Mouse (Mus musculus) CD4-positive, CD25-positive, alpha-beta regulatory T cell, adult 9 weeks (primary cell): Measurements from ENCODE around the gene Cfap36. TPM values are rescaled to one million over a fixed set of nuclear protein-coding genes. Genes with fewer than 3 reads are reported as not detected.

ENCODE experiments used
- polyA plus RNA-seq: library from polyadenylated mRNA; unstranded; fragments of 100-300 nt; shearing (Covaris generic); gene quantifications from one replicate; pipeline ENCODE4 v1.2.1, GENCODE M21; 2017

Cfap36 gene
- 40.6 TPM for polyA plus RNA-seq

GRCm38 (mm10) chr11:29246883-29247650 lies at the start of gene Cfap36:
Gene Cfap36, minus strand, starts transcription at chr11:29247409.

DNA sequence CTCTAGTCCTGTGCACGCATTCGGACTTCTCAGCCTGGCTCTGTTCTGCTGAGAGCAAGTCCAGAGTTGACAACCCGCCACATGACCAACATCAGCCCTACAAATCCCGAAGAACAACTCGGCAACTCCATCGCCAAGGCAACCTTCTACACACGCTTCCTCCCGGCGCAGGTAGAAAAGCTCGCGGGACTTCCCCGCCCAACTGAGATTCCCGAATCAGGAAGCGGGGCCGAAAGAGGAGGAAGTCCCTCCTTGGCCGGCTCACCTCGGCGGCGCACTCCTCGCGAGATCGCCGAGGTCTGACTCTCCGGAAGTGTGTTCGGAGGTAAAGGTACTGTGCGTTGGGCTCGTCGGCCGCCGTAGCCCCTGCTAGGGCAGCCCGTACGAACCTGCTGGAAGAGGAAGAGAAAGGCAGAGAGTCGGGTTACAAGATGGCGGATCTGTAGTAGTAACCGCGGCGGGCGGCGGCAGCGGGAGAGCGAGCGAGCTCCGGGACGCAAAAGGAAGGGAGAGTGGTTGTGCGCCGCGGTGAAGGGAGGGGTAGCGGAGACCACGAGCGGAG lies 74.6 kb downstream of the Cfap36 start, which contains the start of gene Ppp4r3b:
Gene Ppp4r3b, plus strand, starts transcription at position 328 of the 562 bp plus-strand sequence.

Other genes starting within 250 kb of the Cfap36 start
- 44.6 TPM for gene Pnpt1, start 116.7 kb downstream of the Cfap36 start, polyA plus RNA-seq
- gene Ppp4r3b, start 74.5 kb downstream of the Cfap36 start, polyA plus RNA-seq, result 237 TPM
- 0.57 TPM for gene Ccdc88a, start 126.2 kb upstream of the Cfap36 start, polyA plus RNA-seq